Mouse (Mus musculus): ENCODE results near the gene Ablim1. TPM values are rescaled to one million over a fixed set of nuclear protein-coding genes. Genes with fewer than 3 reads are reported as not detected.

Ablim1 gene
- polyA plus RNA-seq, 1 experiment: 12.2 TPM

- Histone ChIP-seq H3K4me1 (ENCODE audit: control insufficient read depth, insufficient read depth, low read length) (no peaks in the 10 kb centered on the region), H3K4me3 (ENCODE audit: low read depth, low read length) (no peak overlapping the region), H3K27me3 (ENCODE audit: control insufficient read depth, insufficient read depth, low read length, poor library complexity, severe bottlenecking) (no peaks in the 10 kb centered on the region), H3K27ac (ENCODE audit: insufficient read depth, low read length) (no peak overlapping the region), H3K9ac (ENCODE audit: low read depth, poor library complexity, severe bottlenecking) (no peak overlapping the region), H3K9me3 (replicated peaks; ENCODE audit: control insufficient read depth, insufficient read depth, low read length, poor library complexity, severe bottlenecking) (no peaks in the 10 kb centered on the region), H3K36me3 (ENCODE audit: control insufficient read depth, insufficient read depth, low read length, poor library complexity, severe bottlenecking) (no peaks in the 10 kb centered on the region)
- no peak for TF ChIP-seq EP300 (IDR thresholded peaks at IDR 0.05; ENCODE audit: insufficient read depth, low read depth, low read length)
- TF ChIP-seq POLR2A (IDR thresholded peaks at IDR 0.05; ENCODE audit: insufficient read depth, low read length): no peak
- no peak for TF ChIP-seq CTCF (IDR thresholded peaks at IDR 0.05; ENCODE audit: low read depth, low read length)
These were observed 331.0 kb downstream of the Ablim1 start for GRCm38 (mm10) chr19:56983757-56984156.

Other genes with a start within 250 kb of the Ablim1 start
- 26.1 and 26.7 TPM in 2 replicates for gene Fam160b1, start 45.8 kb upstream of the Ablim1 start, polyA plus RNA-seq (2011; ENCODE audit: insufficient read depth, insufficient read length, low read depth, missing spikeins)
- gene Trub1, start 138.0 kb upstream of the Ablim1 start, polyA plus RNA-seq (2011; ENCODE audit: insufficient read depth, insufficient read length, low read depth, missing spikeins): 39.6 and 42.4 TPM in 2 replicates